Mouse (Mus musculus) lung, adult 2 months (tissue): ENCODE measurements around the gene Arid3c.

Experiments used
- CTCF ChIP-seq: fragments of 200-500 bp; IDR thresholded peaks from 2 replicates; pipeline ENCODE4 v1.5.1; 2011; ENCODE audit warnings: mild to moderate bottlenecking, low read length, control low read depth; ENCODE audit not compliant: insufficient read depth
- POLR2A ChIP-seq: fragments of 200-500 bp; IDR thresholded peaks from 2 replicates; pipeline ENCODE4 v1.6.1; 2011; ENCODE audit warnings: low read depth, mild to moderate bottlenecking, control low read depth, low read length, borderline replicate concordance; ENCODE audit errors: extremely low read depth

GRCm38 (mm10) chr4:41760911-41761310, 30.0 kb upstream of the Arid3c start:
- TF ChIP-seq CTCF (no peak), POLR2A (no peak)
